26 mouse cellular contexts compared by ENCODE assay signal in genomic region chr10:41870101-41870500, GRCm38 (mm10).
DNase-seq lines count a peak whose midpoint lies in the region; ATAC-seq and TF ChIP-seq lines count a peak whose summit lies in the region.
"Had no signal": no experiment of that assay in that cellular context is flagged by ENCODE, and none has a peak within 500 bp of the region (broad histone marks: within the 10 kb centered on the region; RNA-seq: fewer than 3 reads in every experiment).

No protein-coding gene starts in this region.

- no peak for TF ChIP-seq EP300 in MEL (IDR thresholded peaks at IDR 0.05; ENCODE audit: low read depth in 1 of 2, low read length in 2 of 2)

- peak; percentile 85 for ATAC-seq in granulocyte monocyte progenitor cell, adult 5-6 weeks (replicated peaks; ENCODE audit: poor library complexity, severe bottlenecking)
- ATAC-seq in megakaryocyte progenitor cell, adult 5-6 weeks (replicated peaks; ENCODE audit: poor library complexity): peak; percentile 50
- ATAC-seq: CD4-positive, CD25-positive, alpha-beta regulatory T cell, adult 4 months; forebrain, embryonic 13.5 days; forebrain, embryonic 16.5 days; Patski had no signal

- H3K9me3 ChIP-seq in MEL (replicated peaks; ENCODE audit: insufficient read depth, low read length): no peaks in the 10 kb centered on the region
- H3K9me3 ChIP-seq: forebrain, embryonic 10.5 days; forebrain, embryonic 13.5 days; heart, embryonic 13.5 days; hindbrain, embryonic 12.5 days; hindbrain, embryonic 15.5 days had no signal

- H3K79me2 ChIP-seq in MEL (ENCODE audit: control insufficient read depth, insufficient read depth, low read length, poor library complexity): no peaks in the 10 kb centered on the region

- no peak for TF ChIP-seq CTCF in MEL (IDR thresholded peaks at IDR 0.05 in 2 of 3, conservative IDR thresholded peaks at IDR 0.05 in 1 of 3; ENCODE audit: control insufficient read depth in 1 of 3, insufficient read depth in 1 of 3, low read depth in 2 of 3, low read length in 3 of 3, poor library complexity in 1 of 3, severe bottlenecking in 1 of 3)

- H3K9ac ChIP-seq in MEL (ENCODE audit: control insufficient read depth, low read depth, low read length, poor library complexity, severe bottlenecking): no peak overlapping the region
- H3K9ac ChIP-seq: forebrain, embryonic 13.5 days; heart, embryonic 13.5 days; hindbrain, embryonic 12.5 days; hindbrain, embryonic 15.5 days had no signal

- H3K36me3 ChIP-seq in MEL (ENCODE audit: control insufficient read depth in 1 of 2, insufficient read depth in 2 of 2, low read length in 2 of 2): no peaks in the 10 kb centered on the region; a peak in 2 of 4 replicates
- H3K36me3 ChIP-seq: forebrain, embryonic 10.5 days; heart, embryonic 13.5 days; hindbrain, embryonic 12.5 days; hindbrain, embryonic 15.5 days had no signal

- no peaks in the 10 kb centered on the region for H3K27me3 ChIP-seq in MEL (ENCODE audit: control insufficient read depth in 1 of 2, insufficient read depth in 2 of 2, low read length in 2 of 2)
- H3K27me3 ChIP-seq: forebrain, embryonic 13.5 days; heart, embryonic 13.5 days; hindbrain, embryonic 12.5 days; hindbrain, embryonic 15.5 days; Patski had no signal

- DNase-seq in 416B (ENCODE audit: low read depth): peak; percentile 84
- peak; percentile 44 for DNase-seq in MEL (ENCODE audit: low read depth, low spot score)
- no peak for DNase-seq in yolk sac, embryonic 10.5 days (ENCODE audit: low spot score)
- DNase-seq in left cerebral cortex, postnatal 14 days (ENCODE audit: low spot score in 2 of 2): no peak
- no peak for DNase-seq in cerebellum, postnatal 36 days
- DNase-seq: adrenal gland, postnatal 10 days; adrenal gland, postnatal 36 days; cerebellum, adult 11 months; cerebellum, adult 2 months; cerebellum, adult 9-11 months; cerebellum, postnatal 25 days; gastrocnemius, postnatal 10 days; gastrocnemius, postnatal 36 days; heart, adult 18-20 months; heart, postnatal 14 days; heart, postnatal 4 days had no signal

- intact Hi-C loops in left cerebral cortex, postnatal 14 days (cut with DNase I): no loop called here

- H3K4me1 ChIP-seq in MEL (ENCODE audit: control insufficient read depth in 1 of 2, insufficient read depth in 2 of 2, low read length in 2 of 2): peaks cover 0 to 2% of the 10 kb centered on the region in 2 experiments; a peak in 1 of 4 replicates

- TF ChIP-seq POLR2A in MEL (IDR thresholded peaks at IDR 0.05; ENCODE audit: control insufficient read depth in 1 of 2, insufficient read depth in 1 of 2, low read depth in 1 of 2, low read length in 2 of 2, poor library complexity in 1 of 2): no peak

- H3K4me3 ChIP-seq in MEL (ENCODE audit: control insufficient read depth in 1 of 2, insufficient read depth in 1 of 2, low read depth in 2 of 2, low read length in 2 of 2): no peak overlapping the region
- H3K4me3 ChIP-seq: forebrain, embryonic 10.5 days; forebrain, embryonic 13.5 days; heart, embryonic 13.5 days; hindbrain, embryonic 12.5 days; hindbrain, embryonic 15.5 days had no signal

- TF ChIP-seq RAD21 in MEL (IDR thresholded peaks at IDR 0.05; ENCODE audit: low read depth, low read length): no peak

- no peak overlapping the region for H3K27ac ChIP-seq in MEL (ENCODE audit: control insufficient read depth, low read depth, low read length)
- H3K27ac ChIP-seq: forebrain, embryonic 10.5 days; forebrain, embryonic 13.5 days; heart, embryonic 13.5 days; hindbrain, embryonic 12.5 days; hindbrain, embryonic 15.5 days had no signal

TF ChIP-seq in MEL, 35 proteins besides CTCF, POLR2A, EP300 and RAD21:
- TF ChIP-seq TAL1 (IDR thresholded peaks at IDR 0.05; ENCODE audit: low read length): no peak
- no peak for TF ChIP-seq SMC3 (IDR thresholded peaks at IDR 0.05; ENCODE audit: low read depth, low read length)
- TF ChIP-seq ZNF384 (IDR thresholded peaks at IDR 0.05; ENCODE audit: low read depth, low read length): no peak
- no peak for TF ChIP-seq CHD1 (IDR thresholded peaks at IDR 0.05; ENCODE audit: low read depth, low read length)
- no peak for TF ChIP-seq JUND (IDR thresholded peaks at IDR 0.05; ENCODE audit: low read depth, low read length)
- no peak for TF ChIP-seq E2F4 (IDR thresholded peaks at IDR 0.05; ENCODE audit: borderline replicate concordance, low read depth, low read length)
- no peak for TF ChIP-seq BHLHE40 (IDR thresholded peaks at IDR 0.05; ENCODE audit: borderline replicate concordance, low read depth, low read length)
- TF ChIP-seq GATA1 (IDR thresholded peaks at IDR 0.05; ENCODE audit: low read depth, low read length): no peak
- TF ChIP-seq ETS1 (IDR thresholded peaks at IDR 0.05; ENCODE audit: low read depth, low read length): no peak
- no peak for TF ChIP-seq MAFK (IDR thresholded peaks at IDR 0.05; ENCODE audit: borderline replicate concordance, low read depth, low read length)
- TF ChIP-seq RCOR1 (IDR thresholded peaks at IDR 0.05; ENCODE audit: low read depth, low read length): no peak
- no peak for TF ChIP-seq USF1 (IDR thresholded peaks at IDR 0.05; ENCODE audit: low read depth, low read length)
- no peak for TF ChIP-seq ZC3H11A (IDR thresholded peaks at IDR 0.05; ENCODE audit: low read depth, low read length)
- TF ChIP-seq UBTF (IDR thresholded peaks at IDR 0.05; ENCODE audit: borderline replicate concordance, insufficient read depth, low read depth, low read length): no peak
- no peak for TF ChIP-seq HCFC1 (IDR thresholded peaks at IDR 0.05; ENCODE audit: low read depth, low read length)
- no peak for TF ChIP-seq ZKSCAN1 (IDR thresholded peaks at IDR 0.05; ENCODE audit: low read depth, low read length)
- TF ChIP-seq MEF2A (IDR thresholded peaks at IDR 0.05; ENCODE audit: extremely low read depth, insufficient replicate concordance, low read depth, low read length, poor library complexity, severe bottlenecking): no peak
- no peak for TF ChIP-seq MAX (IDR thresholded peaks at IDR 0.05; ENCODE audit: low read length)
- TF ChIP-seq MYC (IDR thresholded peaks at IDR 0.05; ENCODE audit: low read depth, low read length): no peak

Comparison
In these comparisons a context has a peak if more than half of its experiments do, and no peak if none do; other contexts are left out.
1. DNase-seq: peak in 416B (single experiment) and MEL (single experiment); none in yolk sac, embryonic 10.5 days (single experiment), left cerebral cortex, postnatal 14 days (0 of 2) and cerebellum, postnatal 36 days (0 of 2).